Mouse (Mus musculus) forebrain, postnatal 0 days (tissue): ENCODE data around the gene Mcoln3. TPM values are rescaled to one million over a fixed set of nuclear protein-coding genes. Genes with fewer than 3 reads are reported as not detected.
A peak's percentile ranks its signal among the peaks of the same experiment; 100 is the strongest.

Experiments used
- ATAC-seq: fragments of 200-750 bp; cut with Nextera tagmentation; 2 replicates; pipeline ENCODE4 v1.8.0; 2017; ENCODE audit warnings: mild to moderate bottlenecking, moderate library complexity
- DNase-seq: peaks from one replicate; pipeline ENCODE4 v3.0.0-alpha.2; 2015
- H3K27ac ChIP-seq: fragments of 300-500 bp; sonication (generic); 2 replicates; pipeline ENCODE4 v1.5.1; 2014; ENCODE audit warnings: low read depth, mild to moderate bottlenecking, antibody characterized with exemption, low read length, moderate library complexity, mixed read lengths
- H3K27me3 ChIP-seq: fragments of 300-500 bp; sonication (generic); 2 replicates; pipeline ENCODE4 v1.6.1; 2014; ENCODE audit warnings: mild to moderate bottlenecking, low read length, mixed read lengths; ENCODE audit not compliant: insufficient read depth
- H3K36me3 ChIP-seq: fragments of 300-500 bp; sonication (generic); 2 replicates; pipeline ENCODE4 v1.6.1; 2014; ENCODE audit warnings: mild to moderate bottlenecking, moderate library complexity; ENCODE audit not compliant: insufficient read depth
- H3K4me1 ChIP-seq: fragments of 300-500 bp; sonication (generic); 2 replicates; pipeline ENCODE4 v1.6.1; 2014; ENCODE audit warnings: antibody characterized with exemption; ENCODE audit not compliant: insufficient read depth
- H3K4me2 ChIP-seq: fragments of 300-500 bp; sonication (generic); 2 replicates; pipeline ENCODE4 v1.6.1; 2014; ENCODE audit warnings: low read depth, mild to moderate bottlenecking, moderate library complexity
- H3K4me3 ChIP-seq: fragments of 300-500 bp; sonication (generic); 2 replicates; pipeline ENCODE4 v1.5.1; 2014; ENCODE audit warnings: low read depth, low read length, mixed read lengths
- H3K9ac ChIP-seq: fragments of 300-500 bp; sonication (generic); 2 replicates; pipeline ENCODE4 v1.6.1; 2014; ENCODE audit warnings: mild to moderate bottlenecking
- H3K9me3 ChIP-seq: fragments of 300-500 bp; sonication (generic); 2 replicates; pipeline ENCODE4 v1.6.1; 2016; ENCODE audit warnings: low read length
- CTCF ChIP-seq: sonication (generic); IDR thresholded peaks from 2 replicates; pipeline ENCODE4 v1.5.1; 2016; ENCODE audit warnings: antibody characterized with exemption, control low read depth, low read depth
- WGBS: fragments of 180-500 bp; shearing (Covaris S2); extraction: QIAGEN DNeasy Blood & Tissue Kit; methylation state at CpG from one replicate; pipeline ENCODE4 v1.1.7; 2014; 5-methylcytosine and 5-hydroxymethylcytosine counted together
- polyA plus RNA-seq: library from polyadenylated mRNA; unstranded; fragments of >200 nt; fragmentation: Nextera tagmentation; extraction: Ambion mirVana; gene quantifications from 2 replicates; pipeline ENCODE4 v1.2.1, GENCODE M21; 2015
- total RNA-seq: library from RNA; depleted of rRNA; stranded (reverse); fragments of >200 nt; gene quantifications from 2 replicates; pipeline ENCODE4 v1.2.3, GENCODE M21; 2014

The Mcoln3 gene
- total and polyA plus RNA-seq, 2 experiments from 2014 or later, result 0.30 to 2.5 TPM

DNA sequence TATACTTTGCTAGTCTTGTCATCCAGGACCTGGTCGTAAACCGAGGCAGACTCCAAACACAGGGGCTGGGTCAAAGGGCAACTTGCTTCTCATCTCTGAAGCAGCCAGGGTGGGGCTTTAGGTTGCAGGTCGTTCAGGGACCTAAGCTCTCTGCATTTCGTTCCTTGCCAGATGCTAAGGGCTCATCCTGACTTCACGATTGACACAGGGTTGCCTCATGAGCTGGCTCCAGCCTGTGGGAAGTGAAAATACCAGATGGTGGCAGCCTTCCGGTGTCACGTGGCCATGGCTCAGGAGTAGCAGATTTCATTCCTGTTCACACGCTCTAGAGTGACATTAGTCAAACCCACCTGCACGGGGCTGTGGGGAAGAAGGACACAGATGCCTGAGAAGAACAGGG is 17.6 kb downstream of the Mcoln3 start:
- ATAC-seq (no peak), DNase-seq (no peak)
- no peak overlapping the region for H3K9ac ChIP-seq
- H3K36me3 ChIP-seq, result no peaks in the 10 kb centered on the region
- no peak overlapping the region for H3K27ac ChIP-seq
- H3K9me3 ChIP-seq, result no peaks in the 10 kb centered on the region
- WGBS, result 87% methylated on average over 9 of the region's 9 CpGs
- no peaks in the 10 kb centered on the region for H3K27me3 ChIP-seq
- H3K4me3 ChIP-seq, result no peak overlapping the region
- no peaks in the 10 kb centered on the region for H3K4me1 ChIP-seq
- TF ChIP-seq CTCF, result no peak
- no peak overlapping the region for H3K4me2 ChIP-seq

DNA sequence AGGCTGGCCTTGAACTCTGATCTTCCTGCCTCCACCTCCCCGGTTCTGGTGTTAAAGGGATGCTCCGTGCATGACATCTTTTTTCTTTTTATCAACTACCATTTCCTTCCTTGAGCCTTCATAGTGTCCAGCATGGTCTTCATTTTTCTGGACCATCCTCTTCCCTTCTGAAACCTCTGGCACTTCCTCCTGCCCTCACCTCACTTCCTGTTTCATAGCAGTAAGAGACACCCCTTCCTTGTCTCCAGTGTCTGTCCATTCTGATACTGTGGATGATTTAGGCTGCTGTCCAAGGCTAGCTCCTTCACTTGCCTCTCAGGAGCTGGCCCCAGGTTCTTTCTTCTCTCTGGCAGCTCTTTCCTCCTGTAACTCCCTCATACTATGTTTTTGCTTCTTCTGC is 18.2 kb downstream of the Mcoln3 start:
- H3K4me1 ChIP-seq, result no peaks in the 10 kb centered on the region
- H3K36me3 ChIP-seq, result no peaks in the 10 kb centered on the region
- H3K9ac ChIP-seq, result no peak overlapping the region
- H3K27ac ChIP-seq, result no peak overlapping the region
- TF ChIP-seq CTCF, result no peak
- no peaks in the 10 kb centered on the region for H3K27me3 ChIP-seq
- DNase-seq (no peak), ATAC-seq (no peak)
- WGBS, result 93% methylated on average over 2 of the region's 2 CpGs
- no peaks in the 10 kb centered on the region for H3K9me3 ChIP-seq
- H3K4me3 ChIP-seq, result no peak overlapping the region
- H3K4me2 ChIP-seq, result no peak overlapping the region

DNA sequence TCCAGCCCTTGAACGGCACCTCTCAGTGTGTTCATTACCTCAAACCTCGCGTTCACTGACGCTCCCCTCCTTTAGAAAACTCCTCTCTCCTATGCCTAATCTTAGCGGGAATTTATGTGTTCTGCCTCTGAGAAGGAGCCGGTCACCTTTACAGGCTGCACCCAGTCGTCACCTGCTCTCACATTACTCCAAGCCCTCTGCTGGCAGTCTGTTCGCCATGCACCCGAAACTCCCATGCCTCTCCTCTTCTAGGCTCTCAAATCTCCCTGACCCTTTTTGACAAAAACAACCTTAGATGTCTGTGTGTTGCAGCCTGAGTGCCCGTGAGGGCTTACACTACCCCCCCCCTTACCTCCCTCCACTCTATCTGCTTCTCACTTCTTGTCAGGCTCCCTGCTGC is 19.2 kb downstream of the Mcoln3 start:
- Histone ChIP-seq H3K27me3 (no peaks in the 10 kb centered on the region), H3K4me3 (no peak overlapping the region), H3K27ac (no peak overlapping the region), H3K36me3 (no peaks in the 10 kb centered on the region), H3K4me2 (no peak overlapping the region), H3K9ac (no peak overlapping the region), H3K4me1 (no peaks in the 10 kb centered on the region), H3K9me3 (no peaks in the 10 kb centered on the region)
- no peak for DNase-seq
- WGBS, result 39% methylated on average over 10 of the region's 10 CpGs
- peak; percentile 38; the same call in 1 of the 2 replicates for TF ChIP-seq CTCF
- peak; percentile 32; the same call in 1 of the 2 replicates for ATAC-seq

DNA sequence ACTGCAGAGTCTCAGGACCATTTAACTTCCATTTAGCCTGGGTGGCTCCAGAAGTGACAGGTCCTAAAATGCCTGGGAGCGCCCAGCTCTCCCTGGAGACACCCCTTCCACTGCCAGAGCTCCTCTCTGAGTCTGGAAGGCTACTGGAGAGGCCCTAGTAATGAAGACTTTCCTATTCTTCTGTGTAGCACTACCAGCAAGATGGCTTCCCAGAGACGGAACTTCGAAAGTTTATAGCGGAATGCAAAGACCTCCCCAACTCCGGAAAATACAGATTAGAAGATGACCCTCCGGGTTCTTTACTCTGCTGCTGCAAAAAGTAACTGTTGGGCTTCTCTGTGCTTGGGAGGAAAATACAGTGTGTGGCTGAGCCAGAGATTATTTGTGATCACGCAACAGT is 23.0 kb downstream of the Mcoln3 start:
- ATAC-seq, result no peak

DNA sequence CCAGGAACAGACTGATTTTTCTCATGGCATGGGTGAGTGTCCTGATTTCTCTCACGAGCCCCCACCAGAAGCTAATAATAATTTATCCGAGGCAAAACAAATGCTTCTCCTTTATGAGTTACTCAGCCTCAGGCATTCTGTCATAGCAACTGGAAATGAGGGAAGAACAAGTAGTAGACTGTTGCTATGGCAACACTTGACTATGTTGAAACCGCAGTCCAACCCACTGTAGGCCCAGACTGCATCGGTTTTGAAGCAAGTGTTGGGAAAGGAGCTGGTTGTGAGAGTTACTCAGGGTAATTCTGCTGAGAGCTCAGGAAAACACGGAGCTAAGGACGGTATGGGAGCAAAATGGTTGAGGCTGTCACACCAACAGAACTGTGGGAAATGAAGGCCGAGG is 25.3 kb downstream of the Mcoln3 start:
- 78% methylated on average over 7 of the region's 7 CpGs for whole genome bisulfite sequencing
- Histone ChIP-seq H3K4me1 (no peaks in the 10 kb centered on the region), H3K36me3 (no peaks in the 10 kb centered on the region), H3K27me3 (no peaks in the 10 kb centered on the region), H3K9ac (no peak overlapping the region), H3K4me3 (no peak overlapping the region), H3K27ac (no peak overlapping the region), H3K9me3 (no peaks in the 10 kb centered on the region), H3K4me2 (no peak overlapping the region)
- DNase-seq (no peak), ATAC-seq (no peak)
- TF ChIP-seq CTCF, result no peak

More for the DNA sequence above, 23.0 kb downstream of the Mcoln3 start:
- Histone ChIP-seq H3K27me3 (no peaks in the 10 kb centered on the region), H3K36me3 (no peaks in the 10 kb centered on the region), H3K4me3 (no peak overlapping the region), H3K4me1 (no peaks in the 10 kb centered on the region), H3K4me2 (no peak overlapping the region), H3K27ac (no peak overlapping the region), H3K9ac (no peak overlapping the region), H3K9me3 (no peaks in the 10 kb centered on the region)
- 94% methylated on average over 7 of the region's 7 CpGs for WGBS
- TF ChIP-seq CTCF, result no peak
- DNase-seq, result no peak

DNA sequence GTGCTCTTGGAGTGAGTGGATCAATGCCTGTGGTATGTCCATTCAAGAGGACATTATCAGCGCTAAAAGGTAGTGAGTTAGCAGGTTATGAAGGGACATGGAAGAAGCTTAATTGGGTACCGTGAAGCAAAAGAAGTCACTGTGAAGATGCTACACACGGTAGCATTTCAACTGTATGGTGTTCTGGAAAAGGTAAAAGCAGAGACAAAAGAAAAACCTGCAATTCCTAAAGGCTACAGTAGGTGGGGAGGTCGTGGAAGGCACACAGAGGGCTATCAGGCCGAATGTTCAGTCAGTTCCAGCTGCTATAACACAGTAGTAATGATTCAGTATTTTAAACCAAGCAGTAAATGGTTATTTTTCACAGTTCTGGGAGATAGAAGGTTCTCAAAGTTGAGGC is 28.3 kb downstream of the Mcoln3 start:
- Histone ChIP-seq H3K9me3 (no peaks in the 10 kb centered on the region), H3K36me3 (no peaks in the 10 kb centered on the region), H3K4me1 (no peaks in the 10 kb centered on the region), H3K4me3 (no peak overlapping the region), H3K27me3 (peaks cover 12% of the 10 kb centered on the region), H3K9ac (no peak overlapping the region), H3K4me2 (no peak overlapping the region), H3K27ac (no peak overlapping the region)
- 58% methylated on average over 5 of the region's 5 CpGs for WGBS
- ATAC-seq, result no peak
- DNase-seq, result no peak
- TF ChIP-seq CTCF, result no peak

DNA sequence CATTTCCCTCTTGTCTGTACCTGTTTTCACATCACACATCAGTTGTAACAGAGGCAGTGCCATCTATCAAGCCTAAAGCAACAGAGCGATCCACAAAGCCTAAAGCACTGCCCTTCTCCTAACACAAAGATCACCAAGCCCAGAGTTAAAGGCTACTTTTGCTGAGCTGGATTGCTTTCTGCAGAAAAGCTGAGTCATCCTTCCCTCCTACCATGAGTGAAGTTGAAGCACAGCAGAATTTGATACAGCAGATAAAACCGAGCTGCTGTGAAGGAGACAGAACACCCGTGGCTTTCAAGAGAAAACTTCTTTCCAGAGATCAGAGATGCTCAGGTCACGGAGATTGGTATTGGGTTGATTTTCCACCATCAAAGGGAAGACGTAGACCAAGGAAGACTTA is 28.9 kb downstream of the Mcoln3 start:
- H3K4me2 ChIP-seq, result no peak overlapping the region
- H3K9me3 ChIP-seq, result no peaks in the 10 kb centered on the region
- no peak overlapping the region for H3K9ac ChIP-seq
- no peak overlapping the region for H3K27ac ChIP-seq
- ATAC-seq (no peak), DNase-seq (no peak)
- no peaks in the 10 kb centered on the region for H3K36me3 ChIP-seq
- no peak overlapping the region for H3K4me3 ChIP-seq
- 85% methylated on average over 5 of the region's 5 CpGs for WGBS
- no peaks in the 10 kb centered on the region for H3K4me1 ChIP-seq
- TF ChIP-seq CTCF, result no peak
- peaks cover 14% of the 10 kb centered on the region for H3K27me3 ChIP-seq
